Mouse (Mus musculus) Patski (cell line): Measurements from ENCODE around the gene Rfxank. TPM values are rescaled to one million over a fixed set of nuclear protein-coding genes. Genes with fewer than 3 reads are reported as not detected.

ENCODE experiments used
- ATAC-seq: fragments of 100-300 bp; one replicate; pipeline ENCODE4 v1.8.0; 2021
- CTCF ChIA-PET: fragments of 350-600 bp; sonication (Branson Sonifier 250); formaldehyde crosslinking; loops from one replicate; lab custom pipeline; 2022; ENCODE audit warnings: inconsistent platforms; lab: Charles Lee
- POLR2A ChIA-PET: fragments of 350-600 bp; sonication (Branson Sonifier 250); formaldehyde crosslinking; loops from one replicate; lab custom pipeline; 2022; ENCODE audit warnings: antibody characterized with exemption, inconsistent platforms; lab: Charles Lee
- DNase-seq: peaks from one replicate; pipeline ENCODE4 v3.0.0-alpha.2; 2011; ENCODE audit warnings: low read depth, low spot score
- H3K27me3 ChIP-seq: fragments of 371-371 bp; one replicate; pipeline ENCODE4 v1.5.1; 2021
- CTCF ChIP-seq: fragments of 100-300 bp; IDR thresholded peaks from one replicate; pipeline ENCODE4 v1.5.1; 2021
- in situ Hi-C: fragments of 300-500 bp; cut with MboI; formaldehyde crosslinking; loops from 3 replicates; pipeline ENCODE4 v1.11.1; 2018; ENCODE audit warnings: low pct_unique_long_range_greater_than_20kb, mixed read lengths
- polyA plus RNA-seq: library from polyadenylated mRNA; unstranded; gene quantifications from one replicate; pipeline ENCODE4 v1.2.3, GENCODE M21; 2021

Gene Rfxank
- polyA plus RNA-seq, 1 experiment from 2014 or later, result 19.6 TPM

DNA sequence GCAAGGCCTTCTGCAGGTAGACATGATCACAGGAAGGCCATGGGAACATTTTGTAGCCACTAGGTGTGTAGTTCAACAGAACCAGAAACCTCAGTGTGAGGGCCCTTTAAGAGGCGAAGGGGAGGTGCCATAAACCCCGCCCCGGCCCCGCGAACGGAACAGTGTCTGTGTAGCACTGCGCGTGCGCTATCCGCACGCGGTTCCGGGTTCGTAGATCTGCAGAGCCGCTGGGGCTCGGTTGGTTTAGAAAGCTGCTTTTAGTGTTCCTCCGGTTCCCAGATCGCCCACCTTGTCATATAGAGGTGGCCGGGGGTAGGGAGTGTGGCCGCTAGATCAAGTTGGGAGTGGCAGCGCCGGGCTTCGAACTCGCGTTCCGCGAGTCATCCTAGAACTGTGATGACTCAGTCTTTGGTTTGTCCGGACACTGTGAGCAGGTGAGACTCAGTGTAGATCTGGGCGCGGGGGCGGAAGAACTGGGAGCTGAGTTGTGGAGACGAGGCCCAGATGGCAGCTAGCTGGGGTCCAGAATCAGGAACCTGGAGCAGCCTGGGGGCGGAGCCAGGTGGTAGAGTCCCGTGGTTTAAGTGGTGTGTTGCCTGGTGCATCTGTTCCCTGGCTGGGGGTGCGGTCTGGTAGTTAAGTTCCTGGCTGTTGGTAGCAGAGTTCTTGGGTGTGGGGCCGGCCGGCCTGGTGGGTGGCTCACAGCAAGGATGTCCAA, 7.6 kb downstream of the Rfxank start, which contains the start of gene Nr2c2ap:
Nr2c2ap (plus strand) TSS at position 168 of the 718 bp plus-strand sequence.
- ChIA-PET POLR2A (interaction anchor here (0.6 kb wide), 1 partner anchor 11 kb away, joined by 3 read pairs; no protein-coding TSS in a partner anchor), CTCF (no interaction called here)
- H3K27me3 ChIP-seq, result no peaks in the 10 kb centered on the region
- TF ChIP-seq CTCF, result no peak
- ATAC-seq, result peak; percentile 57
- no peak for DNase-seq
- in situ Hi-C loops, result no loop called here

DNA sequence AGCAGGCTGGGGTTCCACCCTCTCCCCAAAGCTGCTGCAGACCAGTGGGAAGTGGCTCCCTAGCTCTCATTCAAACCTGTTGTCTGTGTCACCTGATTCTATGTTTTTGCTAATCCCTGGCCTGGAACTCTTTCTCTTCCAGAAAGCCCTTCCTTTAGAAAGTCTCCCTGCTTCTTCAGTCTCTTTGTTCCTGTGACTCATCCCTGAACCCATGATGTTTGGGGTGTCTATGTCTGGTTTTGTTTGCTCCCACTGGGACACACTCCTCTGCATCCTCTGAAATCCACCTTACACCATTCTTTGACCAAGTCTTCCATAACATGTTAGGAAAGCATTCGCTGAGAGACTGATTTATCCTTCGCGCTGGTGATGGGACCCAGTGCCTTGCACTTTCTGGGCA, 8.9 kb downstream of the Rfxank start:
- no peak for ATAC-seq
- CTCF ChIA-PET, result interaction anchor here (1.1 kb wide), 1 partner anchor 36 kb away, joined by 3 read pairs; no protein-coding TSS in a partner anchor
- in situ Hi-C loops, result no loop called here

DNA sequence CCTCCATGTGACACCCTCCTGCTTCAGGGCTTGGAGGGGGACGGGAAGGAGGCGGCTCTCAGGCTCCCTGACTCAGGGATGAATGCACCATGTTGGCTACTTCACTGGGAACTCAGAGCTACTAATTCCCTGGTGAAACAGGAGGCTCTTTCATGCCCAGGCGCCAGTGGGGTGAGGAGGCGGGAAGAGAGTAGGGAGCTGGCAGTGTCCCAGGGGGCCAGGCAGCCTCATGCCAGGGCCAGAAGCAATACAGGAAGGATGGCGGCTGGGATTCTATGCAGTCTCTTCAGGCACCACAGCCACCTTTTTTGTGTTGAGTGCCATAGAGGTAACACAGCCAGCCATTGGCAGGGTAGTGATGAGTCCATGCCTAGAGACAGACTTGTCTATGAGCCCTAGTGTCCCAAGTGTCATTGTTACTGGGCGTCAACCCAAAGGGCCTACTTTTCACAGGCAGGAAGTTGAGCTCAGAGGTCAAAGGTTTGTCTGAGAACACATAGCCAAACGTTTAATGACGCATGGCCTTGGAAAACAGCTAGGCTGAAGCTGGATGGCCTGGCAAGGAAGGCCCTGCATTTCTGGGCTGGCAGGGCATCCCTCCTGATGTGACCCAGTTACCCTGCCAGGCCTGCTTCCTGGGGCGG, 9.5 kb downstream of the Rfxank start:
- H3K27me3 ChIP-seq, result peaks cover 1% of the 10 kb centered on the region
- POLR2A ChIA-PET, result interaction anchor here (0.9 kb wide), 1 partner anchor 270 kb away, joined by 3 read pairs; no protein-coding TSS in a partner anchor
- no peak for TF ChIP-seq CTCF
- no peak for ATAC-seq
- no peak for DNase-seq
- in situ Hi-C loops, result no loop called here
- CTCF ChIA-PET, result interaction anchor here (1.1 kb wide), 1 partner anchor 37 kb away, joined by 3 read pairs; no protein-coding TSS in a partner anchor

More for the DNA sequence above, 8.9 kb downstream of the Rfxank start:
- no peaks in the 10 kb centered on the region for H3K27me3 ChIP-seq
- TF ChIP-seq CTCF, result no peak
- POLR2A ChIA-PET, result no interaction called here
- DNase-seq, result no peak

DNA sequence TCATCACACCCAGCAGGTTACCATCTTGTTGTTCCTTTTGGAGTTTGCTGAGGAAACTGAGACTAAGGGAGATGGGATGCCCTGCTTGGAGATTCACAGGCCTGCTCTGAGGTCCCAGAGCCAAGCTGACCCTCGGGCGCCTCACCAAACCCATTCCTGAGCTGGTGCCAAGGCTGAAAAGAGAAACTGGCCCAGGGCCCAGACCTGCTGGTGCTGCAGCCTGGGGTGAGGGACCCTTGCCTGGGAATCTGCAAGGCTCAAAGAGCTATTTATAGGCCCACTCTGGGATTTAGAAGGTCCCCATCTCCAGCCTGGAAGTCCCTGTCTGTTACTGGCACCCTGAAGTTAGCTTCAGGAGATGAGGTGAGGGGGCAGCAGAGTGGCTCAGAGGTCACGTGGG, 10.5 kb downstream of the Rfxank start:
- no peak for TF ChIP-seq CTCF
- DNase-seq, result no peak
- peaks cover 10% of the 10 kb centered on the region for H3K27me3 ChIP-seq
- CTCF ChIA-PET, result no interaction called here
- no peak for ATAC-seq
- POLR2A ChIA-PET, result interaction anchor here (0.9 kb wide), 1 partner anchor 269 kb away, joined by 3 read pairs; no protein-coding TSS in a partner anchor
- in situ Hi-C loops, result no loop called here

DNA sequence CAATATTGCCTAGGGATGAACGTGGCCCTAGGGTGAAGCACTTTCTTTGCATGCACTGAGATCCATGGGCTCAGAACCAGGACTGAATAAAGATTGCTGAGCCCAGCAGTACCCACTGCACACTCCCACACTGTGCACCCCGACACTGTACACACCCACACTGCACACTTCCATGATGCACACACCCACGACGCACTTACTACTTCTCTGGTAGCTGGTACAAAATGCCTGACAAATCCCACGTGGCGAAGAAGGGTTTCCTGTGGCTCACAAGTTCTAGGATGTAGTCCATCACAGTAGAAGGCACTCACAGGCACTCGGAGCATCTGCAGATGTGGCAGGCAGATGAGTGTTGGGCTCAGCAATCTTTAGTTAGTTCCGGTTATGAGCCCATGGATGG, 14.0 kb downstream of the Rfxank start:
- CTCF ChIA-PET, result no interaction called here

DNA sequence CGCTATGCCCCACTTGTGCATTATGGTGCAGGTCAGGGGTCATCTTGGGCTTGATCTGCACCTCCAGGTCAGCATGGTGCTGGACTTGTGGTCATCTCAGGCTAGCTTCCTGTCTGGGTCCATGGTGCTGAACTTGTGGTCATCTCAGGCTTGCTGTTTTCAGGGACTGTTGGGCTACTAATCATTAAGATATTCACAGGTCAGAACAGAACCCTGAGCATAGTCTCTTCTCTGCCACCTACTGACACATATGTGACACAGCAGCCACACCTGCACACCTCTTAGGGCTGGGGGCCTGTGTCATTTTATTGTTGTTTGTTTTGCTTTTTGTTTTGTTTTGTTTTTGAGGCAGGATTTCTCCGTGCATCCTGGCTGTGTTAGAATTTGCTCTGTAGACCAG, 16.1 kb downstream of the Rfxank start:
- ATAC-seq, result peak; percentile 44
- ChIA-PET CTCF (no interaction called here), POLR2A (no interaction called here)
- in situ Hi-C loops, result no loop called here
- peak; percentile 80 for TF ChIP-seq CTCF
- no peak for DNase-seq
- H3K27me3 ChIP-seq, result peaks cover 32% of the 10 kb centered on the region

More for the DNA sequence above, 14.0 kb downstream of the Rfxank start:
- peaks cover 21% of the 10 kb centered on the region for H3K27me3 ChIP-seq
- TF ChIP-seq CTCF, result no peak
- DNase-seq (no peak), ATAC-seq (no peak)
- in situ Hi-C loops, result no loop called here
- POLR2A ChIA-PET, result no interaction called here

DNA sequence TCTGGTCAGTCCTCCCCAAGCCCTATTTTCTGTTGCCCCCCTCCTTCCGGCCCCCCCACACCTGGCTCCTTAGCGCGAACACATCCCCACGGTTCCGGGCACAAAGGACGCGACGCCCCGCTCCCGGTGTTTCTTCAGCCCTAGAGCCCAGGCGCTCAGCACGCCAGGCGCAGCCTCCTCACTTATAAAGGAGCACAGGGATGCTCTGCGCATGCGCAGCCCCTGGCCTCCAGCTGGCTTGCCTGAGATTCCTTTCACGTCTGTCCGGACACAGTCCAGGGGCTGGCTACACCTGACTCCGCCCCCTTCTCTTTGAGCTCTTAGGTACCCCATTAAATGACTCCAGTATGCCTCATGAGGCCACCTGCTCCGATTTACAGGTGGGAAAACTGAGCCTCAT, 18.3 kb downstream of the Rfxank start, which contains the start of gene Ncan:
Ncan (minus strand) TSS at position 207 of the 400 bp plus-strand sequence.
- DNase-seq (no peak), ATAC-seq (no peak)
- POLR2A ChIA-PET, result no interaction called here
- CTCF ChIA-PET, result no interaction called here
- peaks cover 46% of the 10 kb centered on the region for H3K27me3 ChIP-seq
- no peak for TF ChIP-seq CTCF
- in situ Hi-C loops, result no loop called here

DNA sequence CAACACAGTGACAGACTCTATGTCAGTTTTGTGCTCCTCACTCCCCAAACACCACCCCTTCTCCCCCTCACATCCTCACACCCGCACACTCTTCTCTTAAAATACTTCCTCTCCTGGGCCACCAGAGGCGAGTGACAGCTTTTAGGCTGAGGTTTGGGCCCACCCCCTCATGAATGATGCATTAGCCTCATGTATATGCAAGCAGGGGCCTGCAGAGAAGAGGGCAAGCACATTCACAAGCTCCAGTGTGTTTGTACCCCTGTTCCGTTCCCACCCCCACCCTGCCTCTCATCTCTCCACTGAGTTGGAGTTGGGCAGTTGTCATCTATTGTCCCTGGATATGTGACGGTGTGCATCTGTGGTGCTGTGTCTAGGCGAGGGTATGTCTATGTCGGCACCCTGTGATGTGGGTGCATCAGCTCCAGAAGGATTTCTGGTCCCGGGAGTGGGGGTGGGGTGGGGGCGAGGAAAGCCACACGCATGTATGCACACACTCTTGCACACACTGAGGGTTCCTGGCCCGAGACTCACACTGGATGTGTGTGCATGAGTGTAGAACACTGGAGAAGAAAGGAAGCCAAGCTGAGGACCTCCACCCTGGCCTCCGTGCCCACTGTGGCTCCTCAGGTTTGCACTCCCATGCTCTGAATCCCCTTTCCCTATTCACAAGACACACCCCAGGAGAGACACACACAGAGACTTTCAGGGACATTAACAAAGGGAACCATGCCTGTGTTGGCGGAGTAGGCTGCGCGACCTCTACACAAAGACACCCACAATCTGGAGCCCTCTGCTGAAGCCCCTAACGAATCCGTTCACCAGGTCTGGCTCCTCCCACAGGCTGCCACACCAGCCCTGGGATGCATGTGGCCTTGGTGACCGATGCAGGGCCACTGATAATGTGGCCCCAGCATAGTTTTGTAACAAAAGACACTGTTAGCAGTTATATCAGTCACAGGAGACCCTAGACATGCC, 19.9 kb downstream of the Rfxank start:
- peaks cover 55% of the 10 kb centered on the region for H3K27me3 ChIP-seq
- ATAC-seq (no peak), DNase-seq (no peak)
- POLR2A ChIA-PET, result no interaction called here
- no peak for TF ChIP-seq CTCF
- CTCF ChIA-PET, result interaction anchor here (1.3 kb wide), 1 partner anchor 21 kb away, joined by 3 read pairs; no protein-coding TSS in a partner anchor
- in situ Hi-C loops, result no loop called here

DNA sequence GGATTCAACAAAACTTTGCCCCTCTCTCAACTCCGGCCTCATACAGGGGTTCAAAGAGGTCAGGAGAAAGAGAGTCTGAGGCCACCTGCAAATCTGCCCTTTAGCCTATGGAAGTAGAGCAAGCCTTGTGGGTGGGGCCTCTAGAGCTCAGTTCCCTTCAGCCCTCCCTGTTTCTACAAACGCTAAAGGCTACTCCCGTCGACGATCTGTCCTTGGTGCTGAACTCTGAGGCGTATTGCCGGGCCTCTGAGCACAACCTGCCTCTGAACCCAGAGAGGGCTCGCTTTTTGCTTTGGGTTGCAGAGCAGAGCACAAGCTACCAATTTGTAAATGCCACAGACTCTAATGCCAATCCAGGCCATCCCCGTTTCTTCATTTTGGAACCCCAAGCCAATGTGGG, 21.3 kb downstream of the Rfxank start:
- POLR2A ChIA-PET, result no interaction called here
- in situ Hi-C loops, result no loop called here
- no peak for ATAC-seq
- no peak for DNase-seq
- H3K27me3 ChIP-seq, result peaks cover 64% of the 10 kb centered on the region
- CTCF ChIA-PET, result no interaction called here
- no peak for TF ChIP-seq CTCF

DNA sequence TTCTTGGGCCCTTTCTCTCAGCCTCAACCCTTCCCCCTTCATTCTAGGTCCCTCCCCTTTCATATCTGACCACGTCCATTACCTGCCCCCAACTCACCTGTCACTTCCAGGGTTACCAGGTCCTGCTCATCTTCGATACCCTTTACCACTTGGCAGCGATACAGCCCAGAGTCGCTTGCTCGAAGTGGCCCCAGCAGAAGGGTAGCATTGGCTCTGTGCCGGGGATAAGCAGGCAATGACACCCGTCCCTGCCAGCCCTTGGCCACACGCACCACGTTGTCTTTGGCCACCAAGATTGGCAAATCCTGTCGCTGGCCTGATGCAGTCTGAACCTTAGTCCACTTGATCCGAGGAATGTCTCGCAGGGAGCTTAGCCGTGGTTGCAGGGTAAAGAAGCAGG, 24.1 kb downstream of the Rfxank start:
- no peak for TF ChIP-seq CTCF
- ATAC-seq (no peak), DNase-seq (no peak)
- POLR2A ChIA-PET, result no interaction called here
- CTCF ChIA-PET, result no interaction called here
- H3K27me3 ChIP-seq, result peaks cover 73% of the 10 kb centered on the region
- in situ Hi-C loops, result no loop called here
